Mouse (Mus musculus) testis, adult 2 months (tissue): ENCODE results near the gene Trib2.

Experiments used
- CTCF ChIP-seq: fragments of 200-500 bp; IDR thresholded peaks from 2 replicates; pipeline ENCODE4 v1.5.1; 2012; ENCODE audit warnings: low read depth, mild to moderate bottlenecking, inconsistent platforms, low read length, moderate library complexity; ENCODE audit not compliant: control insufficient read depth, insufficient read depth, insufficient replicate concordance
- POLR2A ChIP-seq: fragments of 200-500 bp; IDR thresholded peaks from 2 replicates; pipeline ENCODE4 v1.6.1; 2012; ENCODE audit warnings: low read depth, mild to moderate bottlenecking, inconsistent platforms, low read length, moderate library complexity; ENCODE audit not compliant: control insufficient read depth

- no peak for TF ChIP-seq POLR2A
- TF ChIP-seq CTCF: no peak
Observed at GRCm38 (mm10) chr12:15760684-15761083, 56.0 kb downstream of the Trib2 start.
